Mouse (Mus musculus) midbrain, embryonic 11.5 days (tissue): Measurements from ENCODE around the gene D17H6S53E. TPM values are rescaled to one million over a fixed set of nuclear protein-coding genes. Genes with fewer than 3 reads are reported as not detected.

Source experiments
- ATAC-seq: fragments of 200-750 bp; cut with Nextera tagmentation; 2 replicates; pipeline ENCODE4 v1.8.0; 2017; ENCODE audit warnings: moderate TSS enrichment, moderate library complexity; ENCODE audit not compliant: low FRiP score
- DNase-seq: peaks from one replicate; pipeline ENCODE4 v3.0.0; 2015; ENCODE audit warnings: low spot score; ENCODE audit errors: missing footprints
- H3K27ac ChIP-seq: fragments of 300-500 bp; sonication (generic); 2 replicates; pipeline ENCODE4 v1.5.1; 2014; ENCODE audit warnings: low read depth, low read length
- H3K27me3 ChIP-seq: fragments of 300-500 bp; sonication (generic); 2 replicates; pipeline ENCODE4 v1.6.1; 2014; ENCODE audit warnings: mild to moderate bottlenecking, low read length, moderate library complexity, mixed read lengths; ENCODE audit not compliant: control insufficient read depth, insufficient read depth
- H3K36me3 ChIP-seq: fragments of 300-500 bp; sonication (generic); 2 replicates; pipeline ENCODE4 v1.6.1; 2014; ENCODE audit warnings: mild to moderate bottlenecking, low read length, moderate library complexity, mixed read lengths; ENCODE audit not compliant: control insufficient read depth, insufficient read depth
- H3K4me1 ChIP-seq: fragments of 300-500 bp; sonication (generic); 2 replicates; pipeline ENCODE4 v1.6.1; 2014; ENCODE audit warnings: low read length; ENCODE audit not compliant: control insufficient read depth, insufficient read depth
- H3K4me2 ChIP-seq: fragments of 300-500 bp; sonication (generic); 2 replicates; pipeline ENCODE4 v1.6.1; 2014; ENCODE audit warnings: mild to moderate bottlenecking, moderate library complexity
- H3K4me3 ChIP-seq: fragments of 300-500 bp; sonication (generic); 2 replicates; pipeline ENCODE4 v1.5.1; 2014; ENCODE audit warnings: low read depth, low read length
- H3K9ac ChIP-seq: fragments of 300-500 bp; sonication (generic); 2 replicates; pipeline ENCODE4 v1.6.1; 2014; ENCODE audit warnings: low read length
- H3K9me3 ChIP-seq: fragments of 300-500 bp; sonication (generic); 2 replicates; pipeline ENCODE4 v1.6.1; 2016; ENCODE audit warnings: low read length; ENCODE audit not compliant: control insufficient read depth
- WGBS: fragments of 180-500 bp; shearing (Covaris S2); extraction: QIAGEN DNeasy Blood & Tissue Kit; methylation state at CpG from one replicate; pipeline ENCODE4 v1.1.7; 2014; 5-methylcytosine and 5-hydroxymethylcytosine counted together
- polyA plus RNA-seq: library from polyadenylated mRNA; unstranded; fragments of >200 nt; fragmentation: Nextera tagmentation; extraction: Ambion mirVana; gene quantifications from 2 replicates; pipeline ENCODE4 v1.2.1, GENCODE M21; 2014

Gene D17H6S53E
- polyA plus RNA-seq, 1 experiment from 2014 or later = 8.1 TPM

DNA sequence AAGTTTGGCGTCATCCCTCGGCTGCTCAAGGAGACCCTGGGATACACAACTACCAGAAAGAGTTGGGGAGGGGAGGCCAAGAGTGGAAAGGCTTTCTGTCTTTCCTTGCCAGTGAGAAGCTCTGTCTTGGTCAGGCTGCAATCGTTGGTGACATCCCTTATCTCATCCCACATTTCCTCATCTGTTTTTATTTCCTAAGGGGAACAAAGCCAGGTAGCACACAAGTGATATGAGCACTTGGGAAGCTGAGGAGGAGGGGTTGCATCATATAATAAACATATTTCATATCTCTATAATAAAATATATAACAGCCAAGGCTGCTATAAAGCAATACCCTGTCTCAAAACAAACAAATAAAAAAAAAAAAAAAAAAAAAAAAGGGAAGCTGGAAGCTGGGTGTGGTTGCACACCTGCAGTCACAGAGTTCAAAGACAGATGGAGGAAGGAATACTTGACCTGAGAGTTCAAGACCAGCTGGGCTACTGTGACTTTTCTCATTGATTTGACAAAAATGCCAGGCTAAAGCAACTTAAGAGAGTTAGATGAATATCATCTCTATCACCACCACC lies 42.2 kb upstream of the D17H6S53E start:
- Histone ChIP-seq H3K4me2 (no peak overlapping the region), H3K27me3 (no peaks in the 10 kb centered on the region), H3K36me3 (no peaks in the 10 kb centered on the region), H3K27ac (no peak overlapping the region), H3K9ac (no peak overlapping the region), H3K4me1 (no peaks in the 10 kb centered on the region), H3K4me3 (no peak overlapping the region), H3K9me3 (no peaks in the 10 kb centered on the region)
- 83% methylated on average over 3 of the region's 3 CpGs for WGBS
- no peak for DNase-seq
- ATAC-seq = no peak

DNA sequence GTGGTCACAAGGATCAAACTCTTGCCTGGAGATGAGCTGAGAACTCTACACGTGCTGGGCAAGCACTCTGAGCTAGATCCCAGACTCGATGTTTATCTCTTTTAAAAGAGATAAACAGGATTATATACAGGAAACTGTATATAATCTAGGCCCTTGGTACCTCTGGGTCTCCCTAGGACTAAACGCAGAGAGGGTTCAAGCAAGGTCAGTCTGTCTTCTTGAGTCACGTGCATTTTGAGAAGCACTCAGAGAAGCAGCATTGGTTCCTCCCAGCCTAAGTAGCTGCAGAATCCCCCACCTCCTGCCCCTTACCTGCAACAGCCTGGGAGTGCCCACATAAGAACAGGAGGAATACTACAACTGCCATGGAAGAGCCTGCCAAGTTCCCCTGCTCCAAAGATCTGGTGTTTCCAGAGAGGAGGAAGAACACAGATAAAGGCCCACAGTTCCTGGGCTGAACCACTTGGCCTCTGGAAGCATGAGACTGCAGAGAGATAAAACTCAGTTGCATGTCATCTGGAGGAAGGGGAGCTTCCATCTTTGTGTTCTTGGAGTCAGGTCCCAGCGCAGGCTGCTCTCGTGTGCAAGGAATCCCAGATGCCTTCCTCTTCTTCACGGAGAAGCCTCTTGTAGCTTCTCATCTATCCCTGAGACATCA lies 40.8 kb upstream of the D17H6S53E start, which contains the start of gene Ly6g6f:
Gene Ly6g6f (minus strand): TSS at position 403 of the 658 bp plus-strand sequence.
- no peak within 1 kb of the TSS for H3K27ac ChIP-seq
- no peaks in the 10 kb centered on the region for H3K9me3 ChIP-seq
- H3K36me3 ChIP-seq = no peaks in the 10 kb centered on the region

DNA sequence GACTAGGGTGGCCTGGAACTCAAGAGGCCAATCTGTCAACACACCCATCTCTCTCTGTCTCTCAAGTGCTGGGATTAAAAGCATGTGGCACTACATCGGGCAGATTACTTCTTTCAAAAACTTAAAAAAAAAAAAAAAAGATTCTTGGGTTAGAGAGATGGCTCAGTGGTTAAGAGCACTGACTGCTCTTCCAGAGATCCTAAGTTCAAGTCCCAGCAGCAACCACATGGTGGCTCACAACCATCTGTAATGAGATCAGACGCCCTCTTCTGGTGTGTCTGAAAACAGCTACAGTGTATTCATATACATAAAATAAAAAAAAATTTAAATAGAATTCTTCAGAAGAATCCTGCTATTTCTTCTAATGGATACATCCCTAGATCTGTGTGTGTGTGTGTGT lies 38.0 kb upstream of the D17H6S53E start:
- Histone ChIP-seq H3K27me3 (no peaks in the 10 kb centered on the region), H3K4me2 (no peak overlapping the region), H3K4me3 (no peak overlapping the region), H3K36me3 (no peaks in the 10 kb centered on the region), H3K4me1 (peaks cover 5% of the 10 kb centered on the region), H3K9ac (no peak overlapping the region), H3K27ac (no peak overlapping the region), H3K9me3 (no peaks in the 10 kb centered on the region)
- DNase-seq = no peak
- ATAC-seq = no peak
- WGBS = 57% methylated on average over 2 of the region's 2 CpGs

More for the DNA sequence above, 40.8 kb upstream of the D17H6S53E start, which contains the start of gene Ly6g6f:
- no peak for ATAC-seq
- Histone ChIP-seq H3K4me3 (no peak within 1 kb of the TSS), H3K4me2 (no peak within 1 kb of the TSS), H3K9ac (no peak within 1 kb of the TSS), H3K4me1 (peaks cover 5% of the 10 kb centered on the region), H3K27me3 (no peaks in the 10 kb centered on the region)
- DNase-seq = no peak
- WGBS = 81% methylated on average over 7 of the region's 7 CpGs

DNA sequence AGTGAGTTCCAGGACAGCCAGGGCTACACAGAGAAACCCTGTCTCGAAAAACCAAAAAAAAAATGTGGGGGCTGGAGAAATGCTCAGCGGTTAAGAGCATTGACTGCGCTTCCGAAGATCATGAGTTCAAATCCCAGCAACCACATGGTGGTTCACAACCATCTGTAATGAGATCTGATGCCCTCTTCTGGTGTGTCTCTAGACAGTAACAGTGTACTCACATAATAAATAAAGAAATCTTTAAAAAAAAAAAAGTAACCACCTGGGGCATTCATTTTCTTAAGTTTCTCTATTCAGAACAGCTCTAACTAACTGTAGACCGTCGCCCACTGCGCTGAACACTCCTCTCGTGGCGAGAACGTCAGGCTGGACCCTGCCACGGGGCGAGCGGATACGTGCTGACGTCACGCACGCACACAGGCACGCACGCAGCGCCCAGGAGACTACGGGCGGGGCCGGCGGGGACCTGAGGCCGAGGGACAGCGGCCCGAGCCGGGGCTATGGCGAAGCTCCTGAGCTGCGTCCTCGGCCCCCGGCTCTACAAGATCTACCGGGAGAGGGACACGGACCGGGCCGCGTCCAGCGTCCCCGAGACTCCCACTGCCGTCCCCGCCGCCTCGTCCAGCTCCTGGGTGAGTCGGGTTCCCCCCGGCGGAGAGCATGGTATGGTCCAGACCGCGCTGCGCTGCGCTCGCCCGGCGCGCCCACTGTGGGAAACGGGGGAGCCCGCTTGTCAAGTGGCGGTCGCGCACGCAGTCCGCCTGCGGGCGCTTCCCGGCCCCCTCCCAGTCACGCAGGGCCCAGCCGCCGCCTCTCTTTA lies 37.1 kb upstream of the D17H6S53E start, which contains the start of gene Abhd16a:
Gene Abhd16a (plus strand): TSS at position 439 of the 820 bp plus-strand sequence.
- Histone ChIP-seq H3K36me3 (peaks cover 2% of the 10 kb centered on the region; the same call in 1 of the 2 replicates), H3K27ac (peak within 1 kb of the TSS; percentile 94), H3K9ac (peak within 1 kb of the TSS; percentile 92), H3K27me3 (no peaks in the 10 kb centered on the region), H3K4me2 (peak within 1 kb of the TSS; percentile 47), H3K4me1 (peaks cover 5% of the 10 kb centered on the region), H3K9me3 (no peaks in the 10 kb centered on the region), H3K4me3 (peak within 1 kb of the TSS; percentile 60)
- peak; percentile 98 for ATAC-seq
- WGBS = 4% methylated on average over 65 of the region's 67 CpGs
- peak; percentile 99 for DNase-seq

DNA sequence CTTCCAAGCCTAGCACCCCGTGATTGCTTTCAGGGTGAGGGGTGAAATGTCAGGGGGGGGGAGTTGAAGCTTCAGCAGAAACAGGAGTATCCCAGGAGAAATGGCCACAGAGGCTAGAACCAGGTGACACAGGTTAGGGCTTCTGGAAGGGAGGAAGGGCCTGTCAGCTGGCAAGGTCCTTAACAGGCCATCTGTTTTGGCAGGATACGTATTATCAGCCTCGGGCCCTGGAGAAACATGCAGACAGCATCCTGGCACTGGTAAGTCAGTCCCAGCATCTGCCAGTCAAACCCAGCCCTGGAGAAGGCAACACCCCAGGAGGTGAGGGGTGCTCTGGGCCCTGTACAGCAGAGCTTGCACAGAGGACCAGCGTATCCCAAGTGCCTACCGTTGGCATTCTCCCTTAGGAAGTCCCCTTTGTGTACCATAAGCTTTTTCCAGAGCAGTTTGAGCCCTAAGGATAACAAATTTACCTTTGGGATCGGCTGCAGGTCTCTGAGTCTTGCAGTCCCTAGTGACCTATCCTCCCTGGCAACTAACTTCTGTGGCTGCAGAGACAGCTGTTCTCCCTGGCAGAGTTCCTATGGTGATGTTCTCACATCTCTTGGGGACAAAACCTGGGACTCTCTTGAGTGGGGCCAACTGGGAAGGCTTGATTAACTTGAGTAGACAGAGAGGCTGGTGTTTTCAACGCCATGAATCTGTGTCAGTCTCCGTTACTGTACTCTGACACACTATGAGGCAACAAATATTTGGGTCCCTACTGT lies 35.8 kb upstream of the D17H6S53E start:
- peaks cover 5% of the 10 kb centered on the region for H3K4me1 ChIP-seq
- no peak overlapping the region for H3K27ac ChIP-seq
- H3K9ac ChIP-seq = peak overlapping the region; percentile 92; the same call in 1 of the 2 replicates
- H3K36me3 ChIP-seq = peaks cover 2% of the 10 kb centered on the region; the same call in 1 of the 2 replicates
- H3K9me3 ChIP-seq = no peaks in the 10 kb centered on the region
- WGBS = 82% methylated on average over 8 of the region's 8 CpGs
- no peaks in the 10 kb centered on the region for H3K27me3 ChIP-seq
- ATAC-seq (no peak), DNase-seq (no peak)
- peak overlapping the region; percentile 60 for H3K4me3 ChIP-seq
- H3K4me2 ChIP-seq = peak overlapping the region; percentile 47

DNA sequence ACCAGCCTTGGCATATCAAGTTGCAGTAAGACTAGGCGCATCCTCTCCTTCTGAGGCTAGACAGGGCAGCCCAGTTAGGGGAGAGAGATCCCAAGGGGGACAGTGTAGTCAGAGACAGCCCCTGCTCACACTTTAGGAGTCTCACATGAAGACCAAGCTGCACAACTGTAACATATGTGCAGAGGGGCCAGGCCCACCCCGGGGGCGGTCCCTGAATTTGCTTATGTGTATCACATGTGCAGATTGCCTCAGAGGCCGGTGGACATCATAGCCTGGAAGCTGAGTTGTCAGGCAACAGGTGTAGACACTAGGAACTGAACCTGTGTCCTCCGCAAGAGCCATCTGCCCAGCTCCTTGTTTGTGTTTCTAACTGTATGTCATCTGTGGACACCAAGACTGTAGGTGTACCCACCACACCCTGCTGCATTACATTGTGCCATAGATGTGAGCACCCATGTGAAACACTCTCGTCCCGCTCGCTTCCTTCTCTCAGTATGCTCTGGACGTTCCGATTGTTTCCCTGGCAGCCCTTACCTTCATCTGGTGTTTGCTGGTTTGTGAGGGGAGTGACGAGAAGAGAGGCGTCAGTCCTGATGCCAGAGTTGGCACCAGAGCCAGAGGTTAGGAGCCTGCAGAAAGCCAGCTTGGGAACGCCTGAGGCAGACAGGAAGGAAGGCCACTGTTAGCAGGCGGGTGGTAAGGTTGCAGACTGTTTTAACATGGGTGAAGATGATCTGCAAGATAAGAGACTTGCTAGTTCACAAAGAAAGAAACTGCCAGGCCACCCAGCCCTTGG lies 33.6 kb upstream of the D17H6S53E start:
- H3K27ac ChIP-seq = no peak overlapping the region
- H3K4me1 ChIP-seq = peaks cover 5% of the 10 kb centered on the region
- H3K9me3 ChIP-seq = no peaks in the 10 kb centered on the region
- H3K9ac ChIP-seq = no peak overlapping the region
- ATAC-seq = no peak
- no peak overlapping the region for H3K4me3 ChIP-seq
- 88% methylated on average over 14 of the region's 14 CpGs for WGBS
- no peak overlapping the region for H3K4me2 ChIP-seq
- no peaks in the 10 kb centered on the region for H3K27me3 ChIP-seq
- no peak for DNase-seq
- H3K36me3 ChIP-seq = peaks cover 5% of the 10 kb centered on the region; the same call in 1 of the 2 replicates

DNA sequence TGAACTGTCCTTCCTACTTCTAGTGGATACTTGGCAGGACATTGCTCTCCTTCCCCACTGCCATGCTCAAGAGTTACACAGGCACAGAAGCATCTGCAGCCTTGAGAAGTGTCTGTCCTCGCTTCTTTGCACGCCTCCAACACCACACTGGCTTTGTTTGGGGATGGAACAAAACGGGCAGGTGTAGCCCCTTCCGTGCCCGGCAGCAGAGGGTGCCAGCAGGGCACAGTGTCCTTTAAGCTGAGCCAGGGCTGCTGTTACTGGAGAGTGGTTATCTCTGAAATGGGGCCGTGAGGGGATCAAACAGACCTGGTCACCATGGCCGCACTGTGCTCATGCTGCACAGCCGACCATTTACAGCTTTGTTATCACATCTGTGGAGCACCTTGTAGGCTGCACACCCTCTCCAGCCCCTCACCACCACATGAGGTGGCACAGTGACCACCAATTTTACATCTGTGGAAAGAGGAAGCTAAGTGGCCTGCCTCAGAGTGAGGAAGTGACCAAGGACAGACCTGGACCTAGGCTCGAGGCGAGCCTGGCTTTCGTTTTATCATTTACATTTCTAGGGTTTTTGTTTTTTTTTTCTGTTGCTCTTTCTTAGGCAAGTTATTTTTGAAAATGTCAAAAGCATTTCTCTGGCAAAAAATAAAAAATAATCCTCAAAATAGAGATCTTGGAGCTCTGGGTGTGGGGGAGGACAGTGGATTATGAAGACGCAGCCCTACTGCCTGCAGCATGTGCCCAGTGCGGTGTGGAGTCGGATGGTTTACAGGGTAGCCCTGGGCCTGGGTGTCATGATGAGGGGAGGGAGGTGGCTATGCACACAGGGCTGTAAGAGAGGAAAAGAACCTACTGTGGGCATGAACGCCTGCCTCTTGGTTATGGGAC lies 31.5 kb upstream of the D17H6S53E start:
- Histone ChIP-seq H3K27me3 (no peaks in the 10 kb centered on the region), H3K4me3 (no peak overlapping the region), H3K27ac (no peak overlapping the region), H3K9ac (no peak overlapping the region), H3K4me1 (peaks cover 5% of the 10 kb centered on the region), H3K9me3 (no peaks in the 10 kb centered on the region), H3K36me3 (peaks cover 5% of the 10 kb centered on the region; the same call in 1 of the 2 replicates), H3K4me2 (no peak overlapping the region)
- 91% methylated on average over 15 of the region's 15 CpGs for WGBS
- ATAC-seq (no peak), DNase-seq (no peak)
